ENCODE assay signal across 16 mouse cellular contexts in the genomic region with DNA sequence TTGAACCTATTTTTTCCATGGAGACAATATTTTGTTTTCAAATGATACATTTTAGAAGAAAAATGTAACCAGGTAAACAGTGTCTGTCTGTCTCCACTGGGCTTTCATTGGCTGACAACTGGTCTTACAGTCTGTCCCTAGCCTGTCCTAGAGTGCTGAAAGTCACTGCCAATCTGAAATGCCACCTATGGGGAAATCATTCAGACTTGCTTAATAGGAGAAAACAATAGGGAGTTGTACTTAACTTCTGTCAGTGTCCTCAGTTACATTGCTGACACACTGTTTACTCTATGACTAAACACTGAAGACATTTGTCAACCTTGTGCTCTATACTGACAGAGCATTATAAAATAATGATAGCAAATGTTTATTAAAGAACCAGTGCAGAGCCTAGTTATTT.
DNase-seq lines count a peak whose midpoint lies in the region.
"Had no signal": no experiment of that assay in that cellular context is flagged by ENCODE, and none has a peak within 500 bp of the region (broad histone marks: within the 10 kb centered on the region; RNA-seq: fewer than 3 reads in every experiment).

No protein-coding gene starts in this region.

- peak; percentile 6 for DNase-seq in adrenal gland, adult 2 months
- no peak for DNase-seq in adrenal gland, adult 18-20 months (ENCODE audit: low spot score in 2 of 2)
- DNase-seq in fat pad, adult 2 months (ENCODE audit: extremely low read depth, low read depth, low spot score): peak; percentile 68
- DNase-seq in gonadal fat pad, adult 2 months (ENCODE audit: low read depth): peak; percentile 58
- no peak for DNase-seq in thymus, postnatal 25 days
- no peak for DNase-seq in B cell, adult 2 months
- DNase-seq: adrenal gland, adult 8-10 months; adrenal gland, postnatal 10 days; adrenal gland, postnatal 14 days; adrenal gland, postnatal 25 days; cerebellum, adult 11 months; cerebellum, adult 11-12 months; cerebellum, adult 18-20 months; cerebellum, adult 2 months; cerebellum, adult 8-10 months; cerebellum, adult 9-10 months had no signal

Comparison
In these comparisons a context has a peak if more than half of its experiments do, and no peak if none do; other contexts are left out.
1. DNase-seq: peak in adrenal gland, adult 2 months (single experiment), fat pad, adult 2 months (single experiment) and gonadal fat pad, adult 2 months (single experiment); none in adrenal gland, adult 18-20 months (0 of 2), thymus, postnatal 25 days (single experiment) and B cell, adult 2 months (0 of 2).